Mouse (Mus musculus) liver, embryonic 11.5 days (tissue): ENCODE data around the gene 1700030J22Rik. TPM values are rescaled to one million over a fixed set of nuclear protein-coding genes. Genes with fewer than 3 reads are reported as not detected.
A peak's percentile ranks its signal among the peaks of the same experiment; 100 is the strongest.

Source experiments
- ATAC-seq: fragments of 200-750 bp; cut with Nextera tagmentation; replicated peaks from 2 replicates; pipeline ENCODE4 v1.8.0; 2017; ENCODE audit warnings: moderate number of reproducible peaks, mild to moderate bottlenecking, moderate TSS enrichment, moderate library complexity; ENCODE audit not compliant: low FRiP score
- DNase-seq: peaks from one replicate; pipeline ENCODE4 v3.0.0-alpha.2; 2017; ENCODE audit warnings: low spot score
- H3K27ac ChIP-seq: fragments of 300-500 bp; sonication (generic); 2 replicates; pipeline ENCODE4 v1.5.1; 2014; ENCODE audit warnings: mild to moderate bottlenecking, low read depth, low read length, control low read depth
- H3K27me3 ChIP-seq: fragments of 300-500 bp; sonication (generic); replicated peaks from 2 replicates; pipeline ENCODE4 v1.6.1; 2014; ENCODE audit warnings: low read length, mixed read lengths; ENCODE audit not compliant: control insufficient read depth, insufficient read depth
- H3K36me3 ChIP-seq: fragments of 300-500 bp; sonication (generic); 2 replicates; pipeline ENCODE4 v1.6.1; 2014; ENCODE audit warnings: mild to moderate bottlenecking, low read length, moderate library complexity, mixed read lengths; ENCODE audit not compliant: control insufficient read depth, insufficient read depth
- H3K4me1 ChIP-seq: fragments of 300-500 bp; sonication (generic); replicated peaks from 2 replicates; pipeline ENCODE4 v1.6.1; 2014; ENCODE audit warnings: low read length, mixed read lengths; ENCODE audit not compliant: control insufficient read depth, insufficient read depth
- H3K4me2 ChIP-seq: fragments of 300-500 bp; sonication (generic); 2 replicates; pipeline ENCODE4 v1.6.1; 2014; ENCODE audit warnings: mild to moderate bottlenecking, control low read depth, moderate library complexity
- H3K4me3 ChIP-seq: fragments of 300-500 bp; sonication (generic); 2 replicates; pipeline ENCODE4 v1.5.1; 2014; ENCODE audit warnings: low read depth, low read length, control low read depth
- H3K9ac ChIP-seq: fragments of 300-500 bp; sonication (generic); 2 replicates; pipeline ENCODE4 v1.6.1; 2014; ENCODE audit warnings: low read depth, low read length, control low read depth
- H3K9me3 ChIP-seq: fragments of 300-500 bp; sonication (generic); 2 replicates; pipeline ENCODE4 v1.6.1; 2016; ENCODE audit warnings: low read length, inconsistent platforms, mixed read lengths; ENCODE audit not compliant: control insufficient read depth
- WGBS: fragments of 180-500 bp; shearing (Covaris S2); extraction: QIAGEN DNeasy Blood & Tissue Kit; methylation state at CpG from one replicate; pipeline ENCODE4 v1.1.7; 2014; 5-methylcytosine and 5-hydroxymethylcytosine counted together
- polyA plus RNA-seq: library from polyadenylated mRNA; unstranded; fragments of >200 nt; fragmentation: Nextera tagmentation; extraction: Ambion mirVana; gene quantifications from 2 replicates; pipeline ENCODE4 v1.2.1, GENCODE M21; 2014

Gene 1700030J22Rik
- polyA plus RNA-seq, 1 experiment from 2014 or later, result 0.63 TPM

- Histone ChIP-seq H3K4me3 (no peak overlapping the region), H3K9ac (no peak overlapping the region)
Measured at GRCm38 (mm10) chr8:116945169-116945910, 33.4 kb downstream of the 1700030J22Rik start.

GRCm38 (mm10) chr8:116944385-116944696, 34.4 kb downstream of the 1700030J22Rik start:
- Histone ChIP-seq H3K4me1 (peaks cover 45% of the 10 kb centered on the region), H3K4me2 (peak overlapping the region; percentile 95), H3K27ac (no peak overlapping the region), H3K4me3 (peak overlapping the region; percentile 99), H3K36me3 (no peaks in the 10 kb centered on the region; the same call in 1 of the 2 replicates), H3K9ac (0 out of 2 replicates have a peak overlapping the region, but pooled peaks have one; percentile 16), H3K9me3 (no peaks in the 10 kb centered on the region), H3K27me3 (no peaks in the 10 kb centered on the region)
- no peak for ATAC-seq
- 5% methylated on average over 4 of the region's 4 CpGs for whole genome bisulfite sequencing
- DNase-seq, result no peak

More at GRCm38 (mm10) chr8:116945169-116945910, 33.4 kb downstream of the 1700030J22Rik start:
- Histone ChIP-seq H3K4me1 (peaks cover 45% of the 10 kb centered on the region), H3K4me2 (peak overlapping the region; percentile 95), H3K27me3 (no peaks in the 10 kb centered on the region), H3K27ac (peak overlapping the region; percentile 67), H3K9me3 (no peaks in the 10 kb centered on the region), H3K36me3 (no peaks in the 10 kb centered on the region; the same call in 1 of the 2 replicates)
- 50% methylated on average over 9 of the region's 9 CpGs for WGBS
- ATAC-seq (peak; percentile 54), DNase-seq (no peak)

DNA sequence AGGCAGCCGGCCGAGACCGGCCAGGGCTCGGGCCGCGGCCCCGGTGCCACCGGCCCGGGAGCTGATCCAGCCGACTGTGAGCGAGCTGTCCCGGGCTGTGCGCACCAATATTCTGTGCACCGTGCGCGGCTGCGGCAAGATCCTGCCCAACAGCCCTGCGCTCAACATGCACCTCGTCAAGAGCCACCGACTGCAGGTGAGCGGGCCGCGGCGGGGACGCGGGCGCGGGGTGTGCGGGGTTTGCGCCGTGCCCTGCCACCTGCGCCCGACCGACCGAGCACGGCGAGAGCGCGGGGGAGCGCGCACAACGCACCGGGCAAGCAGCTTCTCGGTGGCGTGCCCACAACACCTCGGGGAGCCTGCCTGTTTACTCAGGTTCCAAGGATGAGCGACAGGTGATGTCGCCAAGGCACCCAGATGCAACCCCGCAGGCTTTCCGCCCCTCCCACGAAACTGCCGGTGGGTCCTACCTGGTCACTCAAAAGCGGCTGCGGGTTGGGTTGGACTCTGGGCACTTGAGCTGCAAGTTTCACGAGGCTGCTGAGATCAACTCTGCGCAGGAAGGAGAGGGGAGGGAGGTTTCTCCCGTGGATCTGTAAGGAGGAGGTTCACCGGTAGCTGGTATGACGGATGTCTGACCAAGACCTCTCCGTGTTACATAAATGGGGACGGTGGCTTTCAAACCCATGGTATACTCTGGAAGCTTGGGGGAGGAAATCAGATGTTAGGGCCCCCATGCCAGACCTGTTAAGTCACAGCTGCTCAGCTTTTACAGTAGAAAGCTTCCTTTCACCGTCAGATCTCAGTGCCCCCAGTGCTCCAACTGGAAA, 35.0 kb downstream of the 1700030J22Rik start:
- Histone ChIP-seq H3K27ac (peak overlapping the region; percentile 53), H3K27me3 (no peaks in the 10 kb centered on the region), H3K4me2 (peak overlapping the region; percentile 95), H3K36me3 (no peaks in the 10 kb centered on the region; the same call in 1 of the 2 replicates), H3K4me1 (peaks cover 45% of the 10 kb centered on the region), H3K4me3 (peak overlapping the region; percentile 99), H3K9ac (peak overlapping the region; percentile 89), H3K9me3 (no peaks in the 10 kb centered on the region)
- peak; percentile 40 for ATAC-seq
- WGBS, result under 1% methylated on average over 60 of the region's 62 CpGs
- peak; percentile 55 for DNase-seq

- Histone ChIP-seq H3K27ac (peak within 1 kb of the TSS; percentile 53), H3K4me2 (peak within 1 kb of the TSS; percentile 95), H3K4me1 (peaks cover 45% of the 10 kb centered on the region), H3K9ac (peak within 1 kb of the TSS; percentile 89), H3K27me3 (no peaks in the 10 kb centered on the region), H3K36me3 (peaks cover under 1% of the 10 kb centered on the region; the same call in 1 of the 2 replicates), H3K9me3 (no peaks in the 10 kb centered on the region), H3K4me3 (peak within 1 kb of the TSS; percentile 99)
- ATAC-seq, result peak; percentile 79
- WGBS, result under 1% methylated on average over 46 of the region's 46 CpGs
- peak; percentile 87 for DNase-seq
Measured at GRCm38 (mm10) chr8:116943161-116943554, 35.6 kb downstream of the 1700030J22Rik start, which contains the start of gene Atmin. Atmin (plus strand) TSS chr8:116943393.

GRCm38 (mm10) chr8:116942284-116943058, 36.3 kb downstream of the 1700030J22Rik start:
- peak; percentile 52 for ATAC-seq
- H3K27me3 ChIP-seq, result no peaks in the 10 kb centered on the region
- no peak overlapping the region for H3K4me3 ChIP-seq
- 59% methylated on average over 12 of the region's 12 CpGs for WGBS
- H3K4me1 ChIP-seq, result peaks cover 39% of the 10 kb centered on the region
- peaks cover 7% of the 10 kb centered on the region; the same call in 1 of the 2 replicates for H3K36me3 ChIP-seq
- H3K4me2 ChIP-seq, result peak overlapping the region; percentile 95
- H3K27ac ChIP-seq, result peak overlapping the region; percentile 5
- no peak for DNase-seq
- no peak overlapping the region; the same call in 1 of the 2 replicates for H3K9ac ChIP-seq
- H3K9me3 ChIP-seq, result no peaks in the 10 kb centered on the region

DNA sequence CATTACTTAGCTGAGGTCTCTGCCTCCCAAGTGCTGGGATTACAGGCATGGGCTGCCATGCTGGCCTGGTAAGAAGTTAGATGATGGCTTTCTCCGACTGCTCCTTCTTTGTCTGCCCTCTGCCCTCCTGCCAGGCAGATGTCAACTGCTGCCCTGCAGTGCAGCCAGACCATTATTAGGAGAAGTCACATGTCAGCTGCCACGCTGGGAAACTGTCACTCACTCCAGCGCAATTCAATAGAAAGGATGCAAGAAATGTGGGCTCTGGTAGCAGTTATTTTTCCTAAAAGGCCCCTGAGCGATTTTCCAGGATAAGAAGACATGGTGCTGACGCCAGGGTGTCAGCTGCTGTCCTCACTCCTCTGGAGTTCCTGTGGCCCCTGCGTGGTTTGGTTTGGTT, 43.3 kb downstream of the 1700030J22Rik start:
- Histone ChIP-seq H3K9ac (no peak overlapping the region), H3K36me3 (peaks cover 39% of the 10 kb centered on the region), H3K4me1 (no peaks in the 10 kb centered on the region), H3K27me3 (no peaks in the 10 kb centered on the region), H3K4me2 (no peak overlapping the region), H3K9me3 (no peaks in the 10 kb centered on the region), H3K27ac (no peak overlapping the region), H3K4me3 (no peak overlapping the region)
- WGBS, result 80% methylated on average over 6 of the region's 6 CpGs
- ATAC-seq, result no peak
- no peak for DNase-seq

GRCm38 (mm10) chr8:116934976-116935375, 43.8 kb downstream of the 1700030J22Rik start:
- Histone ChIP-seq H3K4me2 (no peak overlapping the region), H3K4me3 (no peak overlapping the region), H3K4me1 (no peaks in the 10 kb centered on the region), H3K27ac (no peak overlapping the region), H3K9me3 (no peaks in the 10 kb centered on the region), H3K27me3 (no peaks in the 10 kb centered on the region), H3K36me3 (peaks cover 39% of the 10 kb centered on the region), H3K9ac (no peak overlapping the region)
- ATAC-seq (no peak), DNase-seq (no peak)
- WGBS, result 89% methylated on average over 4 of the region's 4 CpGs

DNA sequence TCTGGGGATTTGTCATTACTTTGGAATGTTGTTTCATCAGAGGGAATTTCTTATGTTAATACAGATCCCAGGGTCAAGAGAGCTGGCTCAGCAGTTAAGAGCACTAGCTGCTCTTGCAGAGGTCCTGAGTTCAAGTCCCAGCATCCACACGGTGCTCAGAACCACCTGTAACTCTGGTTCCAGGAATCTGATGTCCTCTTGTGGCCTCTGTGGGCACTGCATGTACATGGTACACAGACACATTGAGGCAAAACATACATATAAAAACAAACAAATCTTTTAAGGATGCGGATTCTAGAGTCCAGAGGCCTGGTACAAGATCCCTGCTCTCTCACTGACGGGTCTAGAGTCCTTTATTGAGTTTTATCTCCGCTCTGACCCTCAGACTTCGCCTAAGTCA, 50.2 kb downstream of the 1700030J22Rik start:
- H3K27me3 ChIP-seq, result no peaks in the 10 kb centered on the region
- H3K9ac ChIP-seq, result no peak overlapping the region
- ATAC-seq (no peak), DNase-seq (no peak)
- peaks cover 1% of the 10 kb centered on the region for H3K4me1 ChIP-seq
- no peaks in the 10 kb centered on the region for H3K9me3 ChIP-seq
- peaks cover 31% of the 10 kb centered on the region; the same call in 1 of the 2 replicates for H3K36me3 ChIP-seq
- no peak overlapping the region for H3K4me2 ChIP-seq
- no peak overlapping the region for H3K27ac ChIP-seq
- 90% methylated on average over 5 of the region's 5 CpGs for WGBS
- H3K4me3 ChIP-seq, result no peak overlapping the region
